Mouse (Mus musculus): Measurements from ENCODE around the gene Btn2a2. TPM values are rescaled to one million over a fixed set of nuclear protein-coding genes. Genes with fewer than 3 reads are reported as not detected.

The Btn2a2 gene
- total RNA-seq, 2 experiments from 2014 or later: not detected

GRCm38 (mm10) chr13:23435241-23435640 lies 53.4 kb downstream of the Btn2a2 start:
- intact Hi-C loops (cut with DNase I; ENCODE audit: low total_unique reads): loop anchor here (10.0 kb wide), 1 partner anchor 1410 kb away; no protein-coding TSS in a partner anchor
- DNase-seq: no peak

- intact Hi-C loops (cut with DNase I; ENCODE audit: low total_unique reads): loop anchor here (10.0 kb wide), 1 partner anchor 1410 kb away; no protein-coding TSS in a partner anchor
- no peak for DNase-seq
These were observed 54.2 kb downstream of the Btn2a2 start for GRCm38 (mm10) chr13:23434426-23434825.

- DNase-seq: no peak
- intact Hi-C loops (cut with DNase I; ENCODE audit: low total_unique reads): loop anchor here (2.0 to 10.0 kb wide), 2 partner anchors 85 to 1409 kb away; no protein-coding TSS in a partner anchor
These were observed 54.9 kb downstream of the Btn2a2 start for GRCm38 (mm10) chr13:23433801-23434200.

GRCm38 (mm10) chr13:23433206-23433605 lies 55.5 kb downstream of the Btn2a2 start:
- no peak for DNase-seq
- intact Hi-C loops (cut with DNase I; ENCODE audit: low total_unique reads): loop anchor here (2.0 to 10.0 kb wide), 2 partner anchors 86 to 1408 kb away; no protein-coding TSS in a partner anchor

GRCm38 (mm10) chr13:23432562-23433201 lies 56.0 kb downstream of the Btn2a2 start:
- intact Hi-C loops (cut with DNase I; ENCODE audit: low total_unique reads): loop anchor here (2.0 to 10.0 kb wide), 2 partner anchors 86 to 1408 kb away; no protein-coding TSS in a partner anchor

GRCm38 (mm10) chr13:23431351-23431771 lies 57.3 kb downstream of the Btn2a2 start:
- intact Hi-C loops (cut with DNase I; ENCODE audit: low total_unique reads): loop anchor here (10.0 kb wide), 1 partner anchor 1407 kb away; no protein-coding TSS in a partner anchor
- DNase-seq: peak; percentile 67

More at GRCm38 (mm10) chr13:23432562-23433201, 56.0 kb downstream of the Btn2a2 start:
- peak; percentile 93 for DNase-seq

- DNase-seq: peak; percentile 73
- intact Hi-C loops (cut with DNase I; ENCODE audit: low total_unique reads): loop anchor here (10.0 kb wide), 1 partner anchor 1406 kb away; no protein-coding TSS in a partner anchor
These were observed 57.9 kb downstream of the Btn2a2 start for GRCm38 (mm10) chr13:23430734-23431133.

- intact Hi-C loops (cut with DNase I; ENCODE audit: low total_unique reads): loop anchor here (10.0 kb wide), 2 partner anchors 165 to 1405 kb away; no protein-coding TSS in a partner anchor
- DNase-seq: no peak
These were observed 58.8 kb downstream of the Btn2a2 start for GRCm38 (mm10) chr13:23429771-23430380.

GRCm38 (mm10) chr13:23428166-23428993 lies 60.3 kb downstream of the Btn2a2 start:
- DNase-seq: no peak
- intact Hi-C loops (cut with DNase I; ENCODE audit: low total_unique reads): loop anchor here (10.0 kb wide), 1 partner anchor 166 kb away; no protein-coding TSS in a partner anchor

Small RNA genes within 50 kb of the gene (microRNA-seq; reads per million reads assigned to microRNA genes)
- gene Gm44297: 0 reads per million in 2 experiments
- gene n-TStga1: 0 reads per million in 2 experiments

Other genes starting within 250 kb of the Btn2a2 start
- not detected for gene Vmn1r223, start 241.7 kb downstream of the Btn2a2 start, total RNA-seq (2021)
- 10 to 100 TPM; 11.5 TPM for gene Zfp322a, start 119.6 kb downstream of the Btn2a2 start, total RNA-seq (2021)
- 1 to 10 TPM; 4.5 to 4.7 TPM for gene Abt1, start 65.0 kb downstream of the Btn2a2 start, total RNA-seq (2021)
- gene Btn1a1, start 23.0 kb downstream of the Btn2a2 start, total RNA-seq (2021): not detected
- 100 to 1,000 TPM; 281 to 294 TPM for gene Hist1h4h, start 42.2 kb upstream of the Btn2a2 start, total RNA-seq (2021)
- gene Hist1h2af, start 45.0 kb upstream of the Btn2a2 start, total RNA-seq (2021): 10 to 100 TPM; 61.2 to 77.1 TPM
- gene Hist1h3g, start 46.6 kb upstream of the Btn2a2 start, total RNA-seq (2021): 10 to 100 TPM; 19.9 to 21.2 TPM
- gene Hist1h2bh, start 54.5 kb upstream of the Btn2a2 start, total RNA-seq (2021): 1 to 10 TPM; 5.5 to 5.7 TPM
- gene Hist1h3f, start 55.2 kb upstream of the Btn2a2 start, total RNA-seq (2021): 10 to 100 TPM; 24.2 to 25.2 TPM
- gene Hist1h4f, start 62.8 kb upstream of the Btn2a2 start, total RNA-seq (2021): 100 to 1,000 TPM; 118 to 120 TPM
- 1 to 10 TPM; 8.2 to 9.3 TPM for gene Hist1h1d, start 64.4 kb upstream of the Btn2a2 start, total RNA-seq (2021)
- 10 to 100 TPM; 54.8 to 55.8 TPM for gene Hist1h3e, start 73.5 kb upstream of the Btn2a2 start, total RNA-seq (2021)
- gene Hist1h2ae, start 82.4 kb upstream of the Btn2a2 start, total RNA-seq (2021): 10 to 100 TPM; 15.2 to 16.6 TPM
- 100 to 1,000 TPM; 102 to 113 TPM for gene Hist1h2bg, start 82.5 kb upstream of the Btn2a2 start, total RNA-seq (2021)
- gene Hist1h2bf, start 85.3 kb upstream of the Btn2a2 start, total RNA-seq (2021): 10 to 100 TPM; 47.0 to 49.6 TPM
- gene Hist1h2ad, start 85.5 kb upstream of the Btn2a2 start, total RNA-seq (2021): 10 to 100 TPM; 13.9 to 14.8 TPM
- gene Hist1h3d, start 86.9 kb upstream of the Btn2a2 start, total RNA-seq (2021): 10 to 100 TPM; 13.5 to 15.2 TPM
- gene Hist1h4d, start 92.7 kb upstream of the Btn2a2 start, total RNA-seq (2021): 10 to 100 TPM; 88.4 to 95.8 TPM
- gene Hist1h2be, start 132.3 kb upstream of the Btn2a2 start, total RNA-seq (2021): 10 to 100 TPM; 25.3 to 25.8 TPM
- 100 to 1,000 TPM in 1 of 2 experiments, 10 to 100 TPM in 1; 91.2 to 121 TPM for gene Hist1h1e, start 133.7 kb upstream of the Btn2a2 start, total RNA-seq (2021)
- gene Hist1h2ac, start 195.1 kb upstream of the Btn2a2 start, total RNA-seq (2021): 1 to 10 TPM; 3.1 to 3.7 TPM
- 10 to 100 TPM; 75.5 to 80.0 TPM for gene Hist1h2bc, start 195.3 kb upstream of the Btn2a2 start, total RNA-seq (2021)
- gene Hist1h1t, start 207.0 kb upstream of the Btn2a2 start, total RNA-seq (2021): not detected
- gene Hist1h4c, start 209.6 kb upstream of the Btn2a2 start, total RNA-seq (2021): 10 to 100 TPM; 94.2 to 99.8 TPM
- gene Hfe, start 222.0 kb upstream of the Btn2a2 start, total RNA-seq (2021): 10 to 100 TPM; 15.3 to 17.6 TPM
- gene Hist1h1c, start 250.0 kb upstream of the Btn2a2 start, total RNA-seq (2021): 100 to 1,000 TPM; 258 to 269 TPM